Mouse (Mus musculus): ENCODE results near the gene Trim65. TPM values are rescaled to one million over a fixed set of nuclear protein-coding genes. Genes with fewer than 3 reads are reported as not detected.
"Not testable (repeated sequence)": the region's sequence is repeated elsewhere in the genome, so short reads cannot be mapped to it uniquely, and the experiment has no call there.

The Trim65 gene
- polyA plus RNA-seq, 1 experiment from 2014 or later, result 10.1 TPM

DNA sequence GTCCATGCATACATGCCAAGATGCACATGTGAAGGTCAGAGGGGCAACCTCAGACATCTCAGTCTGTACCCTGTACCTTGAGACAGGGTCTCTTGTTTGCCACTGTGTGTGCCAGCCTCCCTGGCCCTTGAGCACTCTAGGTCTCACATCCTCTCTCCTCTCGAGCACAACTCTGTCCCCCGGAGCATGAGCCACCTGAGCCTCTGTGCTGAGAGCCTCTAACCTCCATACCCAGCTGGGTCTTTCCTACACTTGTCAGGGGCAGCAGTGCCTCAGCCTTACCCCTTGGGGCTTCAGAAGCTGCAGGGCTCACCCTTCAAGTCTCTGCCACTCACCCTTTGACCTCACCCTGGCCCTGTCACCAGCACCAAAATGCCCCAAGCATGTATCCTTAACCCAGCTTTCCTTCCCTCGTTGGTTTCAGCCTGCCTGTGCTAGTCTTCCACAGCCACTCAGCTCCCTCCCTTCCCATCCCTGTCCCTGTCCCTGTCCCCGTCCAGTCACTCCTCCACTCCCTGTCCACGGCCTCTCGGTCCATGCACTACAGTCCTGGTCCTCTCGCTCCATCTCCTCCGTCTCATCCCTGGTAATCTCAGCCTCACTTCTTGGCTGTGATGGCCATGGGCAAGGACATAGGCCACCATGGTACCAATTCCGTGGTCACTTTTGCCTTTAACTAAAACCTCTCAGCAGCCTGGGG lies 1.7 kb downstream of the Trim65 start:
- ChIA-PET CTCF (interaction anchor here (0.9 to 1.9 kb wide), 8 partner anchors 10 to 45 kb away, joined by 3 to 7 read pairs (median 4); partner anchors contain the start of gene Wbp2), POLR2A (interaction anchor here (0.7 to 2.3 kb wide), 7 partner anchors 21 to 107 kb away, joined by 3 to 5 read pairs (median 3); partner anchors contain the start of gene Wbp2)
- TF ChIP-seq CTCF (IDR thresholded peaks at IDR 0.05), result no peak
- H3K27me3 ChIP-seq, result no peaks in the 10 kb centered on the region
- ATAC-seq (no peak), DNase-seq (ENCODE audit: low read depth, low spot score) (no peak)
- in situ Hi-C loops (cut with MboI; ENCODE audit: low pct_unique_long_range_greater_than_20kb), result no loop called here

DNA sequence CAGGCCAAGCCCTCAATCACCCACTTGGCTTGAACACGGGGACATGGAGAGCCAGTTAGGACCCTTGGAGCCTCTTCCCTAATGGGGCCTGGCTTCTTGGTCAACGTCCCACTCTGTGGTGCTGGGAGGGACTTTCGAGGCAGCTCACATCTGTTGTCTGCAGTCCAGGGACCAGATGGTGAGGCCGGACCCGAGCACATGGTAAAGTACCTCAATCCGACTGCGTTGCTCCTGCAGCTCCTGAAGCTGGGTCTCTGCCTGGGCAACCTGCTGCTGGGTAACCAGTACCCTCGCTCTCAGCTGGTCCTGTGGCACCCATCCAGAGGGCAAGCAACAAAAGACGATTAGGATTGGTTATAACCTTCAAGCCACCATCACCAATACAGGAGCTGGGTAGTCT lies 2.9 kb downstream of the Trim65 start:
- no peak for DNase-seq (ENCODE audit: low read depth, low spot score)
- ATAC-seq, result no peak
- CTCF ChIA-PET, result interaction anchor here (1.2 to 1.9 kb wide), 2 partner anchors 11 to 18 kb away, joined by 3 to 4 read pairs; partner anchors contain the start of gene Mrpl38
- POLR2A ChIA-PET, result interaction anchor here (0.9 to 1.2 kb wide), 2 partner anchors 37 to 105 kb away, joined by 3 to 4 read pairs; no protein-coding TSS in a partner anchor
- H3K27me3 ChIP-seq, result no peaks in the 10 kb centered on the region
- in situ Hi-C loops (cut with MboI; ENCODE audit: low pct_unique_long_range_greater_than_20kb), result no loop called here
- no peak for TF ChIP-seq CTCF (IDR thresholded peaks at IDR 0.05)

DNA sequence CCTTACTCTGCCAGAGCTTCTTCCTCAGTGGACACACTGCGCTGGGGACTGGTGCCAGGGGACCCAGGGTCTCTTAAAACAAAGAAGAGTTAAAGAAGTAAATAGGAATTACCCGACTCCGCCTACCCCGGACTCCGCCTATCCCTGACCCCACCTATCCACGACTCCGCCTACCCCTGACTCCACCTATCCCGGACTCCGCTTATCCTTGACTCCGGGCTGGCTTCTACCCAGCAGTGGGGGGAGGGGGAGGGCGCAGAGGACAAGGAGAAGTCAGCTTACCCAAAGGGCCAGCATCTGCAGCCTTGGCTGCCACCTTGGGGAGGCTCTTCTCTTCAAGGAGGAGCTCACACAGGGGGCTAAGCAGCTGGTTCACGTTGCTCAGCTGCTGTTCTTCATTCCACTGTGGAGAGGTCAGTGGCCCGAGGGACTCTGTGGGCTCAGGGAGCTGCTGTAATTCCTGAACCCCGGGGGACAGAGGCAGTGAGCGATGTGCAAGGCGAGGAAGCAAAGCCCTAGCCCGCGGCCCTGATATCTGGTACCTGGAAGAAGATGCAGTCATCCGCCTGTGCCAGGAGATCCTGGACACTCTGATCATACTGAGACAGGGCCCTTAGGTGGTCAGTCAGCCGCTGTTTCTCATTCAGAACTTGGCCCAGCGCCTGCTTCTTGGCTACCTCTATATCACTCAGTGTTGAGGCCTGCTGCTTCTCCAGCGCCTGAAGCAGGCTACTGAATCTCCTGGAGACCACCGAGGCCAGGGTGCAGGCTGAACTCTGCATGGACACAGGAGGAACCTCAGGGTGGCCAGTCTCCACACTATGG lies 3.6 kb downstream of the Trim65 start, which contains the start of gene Trim47:
Gene Trim47, minus strand, starts transcription at position 55 of the 825 bp plus-strand sequence.
- POLR2A ChIA-PET, result no interaction called here
- in situ Hi-C loops (cut with MboI; ENCODE audit: low pct_unique_long_range_greater_than_20kb), result no loop called here
- H3K27me3 ChIP-seq, result no peaks in the 10 kb centered on the region
- no peak for TF ChIP-seq CTCF (IDR thresholded peaks at IDR 0.05)
- ATAC-seq (no peak), DNase-seq (ENCODE audit: low read depth, low spot score) (no peak)
- CTCF ChIA-PET, result interaction anchor here (1.2 to 1.3 kb wide), 2 partner anchors 11 to 17 kb away, joined by 3 to 4 read pairs; partner anchors contain the start of gene Mrpl38

DNA sequence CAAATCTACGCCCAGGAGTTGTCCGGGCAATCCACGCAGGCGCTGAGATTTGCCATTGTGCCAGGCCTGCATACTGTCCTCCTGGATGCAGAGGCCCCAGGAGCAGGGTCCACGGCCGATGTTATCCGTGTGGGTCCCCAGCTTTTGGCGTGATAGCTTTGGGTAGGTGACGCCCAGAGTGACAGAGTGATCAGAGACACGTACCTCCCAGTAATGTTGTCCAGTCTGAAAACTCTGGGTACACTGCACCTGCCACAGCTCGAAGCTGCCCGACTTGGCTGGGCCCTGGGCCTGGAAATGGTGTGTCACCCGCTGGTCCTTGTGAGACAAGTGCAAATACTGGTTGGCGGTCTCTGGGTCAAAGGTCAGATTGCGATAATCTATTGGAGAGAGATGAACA lies 4.7 kb downstream of the Trim65 start:
- H3K27me3 ChIP-seq, result no peaks in the 10 kb centered on the region
- DNase-seq (ENCODE audit: low read depth, low spot score) (no peak), ATAC-seq (no peak)
- POLR2A ChIA-PET, result no interaction called here
- in situ Hi-C loops (cut with MboI; ENCODE audit: low pct_unique_long_range_greater_than_20kb), result no loop called here
- no peak for TF ChIP-seq CTCF (IDR thresholded peaks at IDR 0.05)
- CTCF ChIA-PET, result interaction anchor here (1.3 kb wide), 1 partner anchor 16 kb away, joined by 4 read pairs; no protein-coding TSS in a partner anchor

DNA sequence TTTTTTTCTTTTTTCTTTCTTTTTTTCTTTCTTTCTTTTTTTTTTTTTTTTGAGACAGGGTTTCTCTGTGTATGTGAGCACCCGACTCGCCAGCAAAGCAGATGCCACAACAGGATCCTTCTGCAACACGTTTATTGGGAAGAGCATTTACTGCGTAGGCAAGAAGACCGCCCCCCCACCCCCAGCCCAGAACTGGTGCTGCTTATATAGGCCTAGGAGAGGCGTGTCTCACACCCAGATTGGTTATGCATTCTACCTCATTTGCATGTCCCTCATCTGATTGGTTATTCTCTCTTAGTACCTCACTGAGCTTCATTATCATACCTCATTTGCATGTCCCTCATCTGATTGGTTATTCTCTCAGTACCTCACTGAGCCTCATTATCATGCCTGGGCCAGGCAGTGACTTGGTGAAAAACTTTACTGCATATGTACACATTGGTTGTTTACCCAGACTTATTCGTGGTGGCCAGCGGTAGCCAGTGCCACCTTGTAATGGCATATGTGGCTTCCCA lies 9.1 kb downstream of the Trim65 start:
- H3K27me3 ChIP-seq; POLR2A ChIA-PET; DNase-seq (ENCODE audit: low read depth, low spot score); in situ Hi-C loops (cut with MboI; ENCODE audit: low pct_unique_long_range_greater_than_20kb); ATAC-seq: not testable (repeated sequence)
- CTCF ChIA-PET, result interaction anchor here (0.9 to 4.1 kb wide), 2 partner anchors 10 to 11 kb away, joined by 3 to 18 read pairs; no protein-coding TSS in a partner anchor

DNA sequence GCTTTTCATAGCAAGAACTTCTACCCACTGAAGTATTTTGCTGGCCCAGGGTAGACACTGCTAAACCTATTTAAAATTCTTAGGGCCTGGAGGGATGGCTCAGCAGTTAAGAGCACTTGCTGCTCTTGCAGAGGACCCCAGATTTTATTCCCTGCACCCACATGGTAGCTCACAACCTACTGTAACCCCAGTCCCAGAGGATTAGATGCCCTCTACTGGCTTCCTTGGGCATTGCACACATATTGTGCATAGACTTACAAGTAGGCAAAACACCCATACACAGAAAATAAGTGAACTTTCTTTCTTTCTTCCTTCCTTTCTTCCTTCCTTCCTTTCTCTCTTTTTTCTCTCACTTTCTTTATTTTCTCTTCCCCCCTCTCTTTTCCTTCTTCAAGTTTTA lies 13.1 kb downstream of the Trim65 start:
- POLR2A ChIA-PET, result interaction anchor here (0.6 kb wide), 2 partner anchors 32 to 94 kb away, joined by 3 to 5 read pairs; no protein-coding TSS in a partner anchor
- CTCF ChIA-PET, result interaction anchor here (0.6 to 1.0 kb wide), 2 partner anchors 16 to 21 kb away, joined by 3 read pairs; no protein-coding TSS in a partner anchor
- in situ Hi-C loops (cut with MboI; ENCODE audit: low pct_unique_long_range_greater_than_20kb), result no loop called here
- TF ChIP-seq CTCF (IDR thresholded peaks at IDR 0.05), result no peak
- DNase-seq (ENCODE audit: low read depth, low spot score) (no peak), ATAC-seq (no peak)
- H3K27me3 ChIP-seq, result no peaks in the 10 kb centered on the region

DNA sequence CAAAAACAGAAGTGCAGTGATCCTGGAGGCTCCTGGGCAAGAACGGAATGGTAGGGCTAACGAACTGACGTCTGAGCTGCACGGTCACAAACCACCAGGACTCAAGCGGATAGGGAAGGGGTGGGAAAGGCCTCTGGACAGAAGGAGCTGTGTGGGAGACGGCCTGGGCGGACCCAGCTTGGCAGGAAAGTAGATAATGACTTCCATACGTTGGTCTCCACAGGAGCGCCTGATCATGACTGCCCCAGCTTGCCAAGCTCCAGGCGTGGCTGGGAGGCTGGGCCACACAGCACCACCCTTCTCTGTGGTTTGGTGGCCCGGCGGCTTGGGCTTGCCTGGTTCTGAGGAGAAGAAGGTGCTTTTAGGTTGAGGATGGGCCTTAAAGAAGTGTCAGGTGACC lies 13.7 kb downstream of the Trim65 start:
- DNase-seq (ENCODE audit: low read depth, low spot score), result no peak
- CTCF ChIA-PET, result interaction anchor here (0.6 to 1.0 kb wide), 2 partner anchors 16 to 21 kb away, joined by 3 read pairs; no protein-coding TSS in a partner anchor

DNA sequence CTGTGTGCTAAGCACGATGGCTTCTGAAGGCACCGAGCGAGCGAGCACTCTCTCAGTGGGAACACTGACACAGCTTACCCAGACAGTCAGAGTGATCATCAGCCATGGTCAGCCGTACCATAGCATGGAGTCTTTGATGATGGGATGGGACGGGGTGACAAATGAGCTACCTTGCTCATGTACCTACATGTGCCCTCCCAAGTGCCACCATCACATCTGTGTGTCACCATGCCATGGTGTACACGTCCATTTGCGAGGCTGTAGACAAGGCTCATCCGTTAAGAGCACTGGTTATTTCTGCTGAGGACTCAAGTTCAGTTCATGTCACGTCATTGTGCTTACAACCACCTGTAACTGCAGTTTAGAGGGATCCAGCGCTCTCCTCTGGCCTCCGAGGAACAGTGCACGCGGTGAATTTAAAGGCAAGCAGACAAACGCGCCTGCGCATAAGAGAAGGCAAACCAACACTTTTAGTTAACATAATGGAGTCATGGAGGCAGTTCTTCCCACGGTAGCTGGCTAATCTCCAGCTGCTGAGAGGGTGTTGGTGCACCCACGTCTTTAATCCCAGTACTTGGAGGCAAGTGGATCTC lies 19.2 kb downstream of the Trim65 start:
- ChIA-PET POLR2A (interaction anchor here (1.0 kb wide), 1 partner anchor 14 kb away, joined by 3 read pairs; no protein-coding TSS in a partner anchor), CTCF (interaction anchor here (0.8 to 2.9 kb wide), 3 partner anchors 10 to 27 kb away, joined by 3 to 18 read pairs (median 3); partner anchors contain the start of genes Mrpl38 and Trim65)
- no peak for TF ChIP-seq CTCF (IDR thresholded peaks at IDR 0.05)
- ATAC-seq (no peak), DNase-seq (ENCODE audit: low read depth, low spot score) (no peak)
- H3K27me3 ChIP-seq, result no peaks in the 10 kb centered on the region
- in situ Hi-C loops (cut with MboI; ENCODE audit: low pct_unique_long_range_greater_than_20kb), result no loop called here

More for the DNA sequence above, 13.7 kb downstream of the Trim65 start:
- ATAC-seq, result no peak
- in situ Hi-C loops (cut with MboI; ENCODE audit: low pct_unique_long_range_greater_than_20kb), result no loop called here
- H3K27me3 ChIP-seq, result no peaks in the 10 kb centered on the region
- TF ChIP-seq CTCF (IDR thresholded peaks at IDR 0.05), result no peak
- POLR2A ChIA-PET, result interaction anchor here (0.6 to 0.8 kb wide), 2 partner anchors 14 to 51 kb away, joined by 3 to 4 read pairs; partner anchors contain the start of gene Trim65

DNA sequence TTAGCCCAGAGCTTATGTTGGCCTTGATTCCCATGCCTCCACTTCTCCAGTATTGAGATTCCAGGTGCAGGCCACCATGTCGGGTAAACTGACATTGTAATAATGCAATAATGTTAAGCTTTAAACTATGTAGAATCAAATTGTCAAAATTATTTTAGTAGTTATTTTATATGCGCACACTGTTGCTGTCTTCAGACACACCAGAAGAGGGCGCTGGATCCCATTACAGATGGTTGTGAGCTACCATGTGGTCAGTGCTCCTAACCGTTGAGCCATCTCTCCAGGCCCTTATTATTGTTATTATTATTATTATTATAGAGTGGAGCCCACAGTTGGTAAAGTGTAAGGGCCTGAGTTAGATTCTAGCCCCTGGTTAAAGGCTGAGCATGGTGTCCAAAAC lies 19.9 kb downstream of the Trim65 start:
- POLR2A ChIA-PET, result interaction anchor here (1.0 to 1.3 kb wide), 2 partner anchors 9 to 13 kb away, joined by 3 to 5 read pairs; no protein-coding TSS in a partner anchor

More for the DNA sequence above, 19.9 kb downstream of the Trim65 start:
- DNase-seq (ENCODE audit: low read depth, low spot score) (no peak), ATAC-seq (no peak)
- H3K27me3 ChIP-seq, result no peaks in the 10 kb centered on the region
- no peak for TF ChIP-seq CTCF (IDR thresholded peaks at IDR 0.05)
- in situ Hi-C loops (cut with MboI; ENCODE audit: low pct_unique_long_range_greater_than_20kb), result no loop called here
- CTCF ChIA-PET, result interaction anchor here (0.8 to 2.9 kb wide), 3 partner anchors 10 to 28 kb away, joined by 3 to 18 read pairs (median 4); partner anchors contain the start of genes Mrpl38 and Trim47
